Mouse (Mus musculus) urinary bladder, adult 18-20 months (tissue): ENCODE data around the gene Adgre5.

Source experiments
- DNase-seq, 2 experiments: peaks; one replicate each; pipeline ENCODE4 v3.0.0; 2022; ENCODE audit warnings: low spot score in 2 of 2, mixed read lengths in 2 of 2

Adgre5 gene

DNA sequence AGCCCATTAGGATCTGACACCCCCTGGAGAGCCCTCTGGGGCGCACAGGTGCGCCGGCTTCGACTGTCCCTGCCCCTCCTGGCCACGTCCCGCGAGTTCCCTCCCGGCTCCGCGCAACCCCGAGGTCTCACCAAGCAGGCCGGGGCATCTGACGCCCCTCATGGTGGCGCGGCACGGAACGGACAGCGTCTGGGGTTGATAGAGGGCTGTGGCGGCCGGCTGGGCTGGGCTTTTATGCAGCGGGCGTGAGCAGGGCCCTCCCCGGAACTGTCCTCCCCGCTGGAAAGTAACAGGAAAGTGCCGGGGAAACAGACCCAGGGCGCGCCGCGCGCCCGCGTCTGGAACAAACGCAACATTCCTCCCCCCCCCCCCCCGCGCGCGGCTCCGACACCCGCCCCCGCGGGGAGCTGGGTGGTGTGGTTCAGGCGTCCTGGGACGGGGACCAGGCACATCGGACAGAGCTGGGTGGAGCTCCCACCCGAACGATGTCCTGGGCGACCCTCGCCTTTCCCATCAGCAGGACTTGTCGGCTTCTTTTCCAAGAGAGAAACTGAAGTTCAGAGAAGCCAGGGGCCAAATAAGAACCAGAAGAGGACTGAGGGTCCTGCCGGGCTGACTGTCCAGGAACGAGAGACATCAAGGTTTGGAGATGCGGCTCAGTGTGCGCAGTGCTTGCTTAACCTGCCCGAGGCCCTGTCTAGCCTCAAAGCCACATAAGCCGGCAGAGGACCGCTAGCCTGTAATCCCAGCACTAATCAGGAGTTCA, at the start of gene Adgre5:
Gene Adgre5 (minus strand): TSS at position 351 of the 766 bp plus-strand sequence.
- DNase-seq, result peak; percentile 39 to 59

GRCm38 (mm10) chr8:83789826-83790225, 48.7 kb upstream of the Adgre5 start:
- DNase-seq, result no peak

DNA sequence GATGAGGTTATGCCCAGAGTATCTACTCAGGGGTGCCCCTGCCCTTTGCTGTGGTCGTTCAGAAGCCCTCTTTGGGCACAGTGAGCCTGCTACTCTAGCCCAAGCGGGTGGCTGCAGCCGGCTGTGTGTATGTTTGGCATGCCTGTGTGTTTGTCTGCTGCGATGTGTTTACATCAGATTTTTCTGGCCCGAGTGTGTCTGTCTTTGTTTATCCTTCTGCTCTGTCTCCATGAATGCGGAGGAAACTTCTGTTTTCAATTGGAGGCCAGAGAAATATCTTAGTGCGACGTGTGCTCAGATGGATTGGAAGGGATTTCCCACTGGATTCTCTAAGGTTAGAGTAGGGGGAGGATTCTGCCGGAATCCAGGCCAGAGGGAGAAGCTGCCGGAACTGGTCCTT, 43.9 kb upstream of the Adgre5 start:
- no peak for DNase-seq

DNA sequence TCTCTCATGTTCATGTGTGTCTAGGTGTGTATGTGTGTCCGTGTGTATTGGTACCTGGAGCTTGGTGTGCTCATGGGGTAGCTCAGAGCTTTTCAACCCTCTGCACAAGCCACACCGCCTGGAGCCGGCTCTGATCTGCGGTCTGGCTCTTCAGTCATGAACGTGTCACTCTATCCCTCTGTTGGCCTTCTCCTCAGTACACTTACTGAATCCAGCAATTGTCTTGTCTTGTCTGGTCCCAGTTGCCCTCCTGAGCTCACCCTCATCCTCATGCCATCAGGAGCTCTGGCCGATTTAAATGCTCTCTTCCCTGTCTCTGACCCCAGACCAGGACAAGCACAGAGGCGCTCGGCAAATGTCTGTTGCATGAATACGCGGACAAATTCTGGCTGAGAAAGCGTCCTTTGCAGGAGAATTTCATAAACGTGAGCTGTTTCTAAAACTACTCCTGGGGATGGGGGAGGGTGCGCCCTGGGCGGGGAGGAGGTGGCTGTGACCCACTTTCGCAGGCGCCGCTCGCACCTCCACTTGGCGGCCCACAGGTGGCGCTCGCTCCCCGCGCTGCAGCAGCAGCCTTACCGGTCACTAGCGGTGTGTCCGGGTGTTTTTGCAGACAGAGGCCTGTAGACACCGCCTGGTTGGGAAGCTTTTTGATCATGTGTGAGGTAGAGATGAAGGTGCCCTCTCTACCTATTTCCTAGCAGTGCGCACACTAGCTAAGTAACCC, 41.9 kb upstream of the Adgre5 start:
- peak; percentile 71 to 75 for DNase-seq

DNA sequence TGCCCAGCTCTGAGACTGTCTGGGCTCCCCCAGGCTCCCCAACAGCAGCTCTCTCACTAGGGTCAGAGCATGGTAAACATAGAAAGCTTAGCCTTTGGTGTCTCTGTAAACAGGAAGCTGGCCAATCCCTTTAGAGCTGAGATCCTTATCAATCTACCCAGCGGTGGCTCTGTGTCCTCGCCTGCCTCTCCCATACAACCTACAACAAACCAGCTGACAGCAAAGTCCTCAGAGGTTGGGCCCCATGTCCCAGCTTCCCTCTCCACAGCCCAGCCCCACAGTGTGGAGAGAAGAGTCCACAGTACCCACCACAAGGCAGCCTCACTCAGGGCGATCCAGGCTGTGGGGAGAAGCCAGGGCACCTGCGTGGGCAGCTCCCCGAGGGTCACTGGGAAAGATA, 38.5 kb upstream of the Adgre5 start:
- no peak for DNase-seq

DNA sequence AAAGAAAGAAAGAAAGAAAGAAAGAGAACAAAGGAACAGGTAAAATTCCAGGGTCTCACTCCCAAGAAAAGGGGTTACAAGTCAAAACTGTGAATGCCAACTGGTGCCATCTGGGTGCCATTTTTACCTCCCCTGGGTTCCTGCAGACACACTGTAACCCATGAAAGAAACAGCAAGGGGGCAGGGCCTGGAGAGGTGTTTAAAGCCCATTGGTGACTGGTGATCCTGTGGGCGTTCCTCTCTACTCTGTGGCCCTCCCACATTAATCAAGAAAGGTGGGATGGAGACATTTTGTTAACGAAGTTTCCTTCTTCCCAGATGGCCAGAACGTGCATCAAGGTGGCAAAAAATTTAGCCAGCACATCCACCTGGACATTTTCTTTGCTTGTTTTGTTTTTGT, 36.9 kb upstream of the Adgre5 start:
- DNase-seq, result no peak

- no peak for DNase-seq
Measured at GRCm38 (mm10) chr8:83776632-83777031, 35.5 kb upstream of the Adgre5 start.

- DNase-seq, result no peak
Measured at GRCm38 (mm10) chr8:83774221-83774620, 33.1 kb upstream of the Adgre5 start.

GRCm38 (mm10) chr8:83773452-83773846, 32.3 kb upstream of the Adgre5 start:
- no peak for DNase-seq

GRCm38 (mm10) chr8:83772701-83773451, 31.8 kb upstream of the Adgre5 start:
- peak; percentile 31 to 38 for DNase-seq

DNA sequence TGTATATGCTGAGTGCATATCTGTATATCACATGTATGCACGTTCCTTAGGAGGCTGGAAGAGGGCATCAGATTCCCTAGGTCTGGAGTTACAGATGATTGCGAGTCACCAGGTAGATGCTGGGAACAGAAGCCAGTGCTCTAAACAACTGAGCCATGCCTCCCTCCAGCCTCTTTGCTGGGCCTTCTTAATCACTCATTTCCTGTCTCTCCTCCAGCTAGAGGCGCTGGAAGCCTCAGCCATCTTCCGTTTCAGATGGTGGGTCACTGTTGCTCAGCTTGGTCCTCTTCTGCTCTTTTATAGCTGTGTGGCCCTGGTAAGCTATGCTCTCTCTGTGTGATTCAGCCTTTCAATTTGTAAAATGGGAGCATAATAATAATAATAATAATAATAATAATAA, 30.7 kb upstream of the Adgre5 start:
- no peak for DNase-seq

DNA sequence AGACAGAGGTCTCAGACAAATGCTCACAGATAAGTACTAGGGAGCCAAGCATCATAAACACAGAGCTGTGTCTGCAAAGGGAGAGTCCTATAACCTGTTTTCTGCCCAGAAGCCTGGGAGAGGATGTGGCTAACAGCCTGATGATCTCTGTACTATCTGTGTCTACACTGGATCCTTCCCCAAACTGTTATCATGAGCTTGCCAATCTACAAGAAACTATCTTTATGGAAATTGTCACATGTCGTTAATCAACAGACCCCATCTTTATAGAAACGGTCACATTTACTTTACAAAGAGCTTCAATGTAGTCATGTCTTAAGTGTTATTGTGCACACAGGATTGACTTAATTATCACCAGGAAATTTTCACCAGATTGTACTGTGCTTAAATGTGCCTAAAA, 29.5 kb upstream of the Adgre5 start:
- no peak for DNase-seq

- no peak for DNase-seq
Measured at GRCm38 (mm10) chr8:83769720-83770119, 28.6 kb upstream of the Adgre5 start.

GRCm38 (mm10) chr8:83768526-83768925, 27.4 kb upstream of the Adgre5 start:
- no peak for DNase-seq

- DNase-seq, result no peak
Measured at GRCm38 (mm10) chr8:83767442-83767841, 26.3 kb upstream of the Adgre5 start.

DNA sequence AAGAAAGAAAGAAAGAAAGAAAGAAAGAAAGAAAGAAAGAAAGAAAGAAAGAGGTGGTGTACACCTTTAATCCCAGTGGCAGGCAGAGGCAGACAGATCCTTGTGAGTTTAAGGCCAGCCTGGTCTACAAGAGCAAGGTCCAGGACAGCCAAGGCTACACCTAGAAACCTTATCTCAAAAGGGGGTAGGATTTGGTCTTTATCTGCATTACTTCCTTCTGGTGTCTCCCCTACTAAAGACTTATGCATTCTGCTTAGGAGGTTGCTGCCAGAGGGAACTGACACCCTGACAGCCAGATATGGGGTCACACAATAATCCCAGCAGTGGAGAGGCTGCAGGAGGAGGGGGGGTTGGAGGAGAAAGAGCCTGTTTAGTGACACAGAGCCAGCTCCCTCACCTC, 24.5 kb upstream of the Adgre5 start:
- no peak for DNase-seq

GRCm38 (mm10) chr8:83764717-83765116, 23.6 kb upstream of the Adgre5 start:
- DNase-seq, result no peak

GRCm38 (mm10) chr8:83764116-83764515, 23.0 kb upstream of the Adgre5 start:
- no peak for DNase-seq

DNA sequence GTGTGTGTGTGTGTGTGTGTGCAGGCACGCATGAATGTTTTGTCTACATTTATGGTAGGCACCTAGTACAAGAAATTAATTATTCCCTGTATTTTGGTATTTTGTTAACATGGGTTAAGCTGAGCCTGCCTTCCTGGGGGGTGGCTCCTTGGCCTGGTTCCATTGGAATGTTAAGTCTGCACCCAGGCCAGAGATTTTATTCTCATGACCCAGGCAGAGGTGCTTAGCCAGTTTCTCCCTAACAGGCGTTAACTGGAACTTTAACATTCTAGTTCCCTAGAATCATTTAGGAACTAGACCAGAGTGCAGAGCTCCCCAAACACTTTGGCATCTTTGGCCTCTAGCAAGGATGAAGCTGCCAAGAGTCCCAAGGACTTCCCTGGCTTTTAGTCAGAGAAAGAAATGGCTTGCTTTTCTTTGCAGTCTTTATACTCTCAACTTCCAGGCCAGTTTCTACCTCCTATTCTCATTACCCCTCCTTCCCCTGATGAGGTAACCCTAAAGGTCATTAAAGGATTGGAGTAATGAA, 18.2 kb upstream of the Adgre5 start:
- DNase-seq, result no peak

DNA sequence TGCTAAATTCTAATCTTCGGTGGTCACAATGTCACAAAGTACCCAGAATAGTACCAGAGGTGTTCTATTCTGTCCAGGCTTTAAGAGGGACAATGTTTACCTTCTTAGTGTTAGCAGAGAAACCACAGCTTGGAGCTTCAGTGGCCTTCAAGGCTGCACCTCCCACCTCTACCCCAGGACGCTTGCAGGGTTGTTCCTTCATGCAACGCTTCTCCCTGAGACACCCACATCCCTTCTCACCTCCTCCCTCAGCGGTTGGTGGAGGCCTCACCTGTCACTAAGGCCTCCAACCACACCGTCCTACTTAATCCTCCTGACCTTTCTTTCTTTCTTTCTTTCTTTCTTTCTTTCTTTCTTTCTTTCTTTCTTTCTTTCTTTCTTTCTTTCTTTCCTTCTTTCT, 17.2 kb upstream of the Adgre5 start:
- DNase-seq, result no peak

DNA sequence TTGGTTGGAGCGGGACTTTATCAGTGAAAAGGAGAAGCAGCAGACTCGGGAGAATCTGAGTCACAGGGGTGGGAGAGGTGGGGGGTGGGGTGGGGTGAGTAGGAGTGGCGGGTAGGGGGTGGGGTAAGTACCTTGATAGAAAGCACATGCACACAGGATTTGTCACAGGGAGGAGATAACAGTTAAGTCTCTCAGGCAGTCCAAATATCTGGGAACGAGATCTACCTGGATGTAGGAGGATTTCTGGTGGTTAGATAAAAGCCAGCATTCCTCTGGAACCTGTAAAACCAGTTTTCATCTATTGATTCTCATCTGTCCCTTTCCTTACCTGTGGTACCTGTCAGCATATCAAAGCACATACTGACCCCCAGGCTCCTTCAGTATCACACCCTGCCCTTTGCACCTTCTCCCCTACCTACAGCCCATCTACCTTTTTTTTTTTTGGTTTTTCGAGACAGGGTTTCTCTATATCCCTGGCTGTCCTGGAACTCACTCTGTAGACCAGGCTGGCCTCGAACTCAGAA, 16.0 kb upstream of the Adgre5 start:
- no peak for DNase-seq

GRCm38 (mm10) chr8:83756273-83756672, 15.1 kb upstream of the Adgre5 start:
- DNase-seq, result no peak
